Mouse (Mus musculus) thymus, postnatal 14 days (tissue): ENCODE measurements around the gene Stard13.

ENCODE experiments used
- DNase-seq: peaks from one replicate; pipeline ENCODE4 v3.0.0; 2021

Gene Stard13

GRCm38 (mm10) chr5:151175897-151176313 is 57.7 kb downstream of the Stard13 start:
- DNase-seq, result no peak

DNA sequence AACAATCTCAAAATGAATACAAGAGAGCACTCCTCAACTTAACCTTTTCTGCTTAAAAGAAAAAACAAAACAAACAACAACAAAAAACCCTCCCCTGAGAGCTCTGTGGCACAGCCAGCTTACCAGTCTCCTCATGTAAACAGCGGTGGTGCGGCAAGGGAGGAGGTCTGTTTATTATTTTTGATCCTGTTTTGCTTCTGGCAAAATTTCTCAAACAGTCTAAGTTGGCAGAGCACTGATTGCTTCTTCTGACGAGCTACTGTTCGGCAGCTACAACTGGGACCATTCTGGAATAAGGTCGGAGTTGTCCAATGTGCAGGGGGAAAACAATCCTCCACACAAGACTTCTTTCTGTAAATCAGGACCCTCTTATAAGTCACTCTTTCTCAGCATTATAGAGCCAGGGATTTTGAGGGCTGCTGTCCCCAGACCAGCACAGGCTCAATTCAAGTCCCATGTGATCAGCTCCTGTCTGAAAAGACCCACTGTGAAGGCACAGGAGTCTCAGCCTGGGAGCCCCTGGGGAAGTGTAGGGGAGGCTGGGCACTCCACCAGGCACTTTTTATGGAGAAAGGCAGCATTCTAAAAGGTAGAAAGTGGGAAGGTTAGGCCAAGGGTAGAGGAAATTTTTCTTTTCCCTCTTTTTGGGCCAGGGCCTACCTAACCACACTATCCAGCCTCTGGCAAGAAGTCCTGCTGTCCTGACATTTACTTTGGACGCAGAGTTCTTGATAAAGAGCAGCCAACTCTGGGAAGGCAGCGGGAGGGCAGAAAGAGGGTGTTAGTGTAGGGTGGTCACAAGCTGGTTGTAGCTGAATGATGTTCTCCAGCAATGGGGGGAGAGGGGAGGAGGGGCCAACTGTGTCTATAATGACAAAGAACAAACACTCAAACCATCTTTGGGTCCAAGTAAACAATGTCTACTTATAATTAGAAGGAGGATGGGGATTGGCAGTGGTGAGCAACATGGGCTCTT is 58.9 kb downstream of the Stard13 start:
- DNase-seq, result no peak

DNA sequence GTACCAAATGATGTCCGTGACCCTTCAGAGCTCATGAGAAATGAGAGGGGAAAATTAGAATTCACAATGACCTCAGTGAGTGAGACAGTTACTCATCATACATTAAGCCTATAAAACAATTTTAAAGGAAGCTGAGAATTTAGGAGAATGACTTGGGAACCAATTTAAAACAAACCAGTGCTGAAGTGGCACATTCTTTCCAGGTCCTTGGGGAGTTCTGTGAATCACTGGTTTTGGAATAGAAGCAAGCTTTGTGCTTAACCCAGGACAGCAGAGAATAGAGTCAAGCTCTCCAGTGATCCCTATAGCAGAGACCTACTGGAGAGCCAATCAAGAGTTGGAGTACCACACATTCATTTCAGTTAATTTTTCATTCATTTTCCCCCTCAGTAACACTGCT is 59.9 kb downstream of the Stard13 start:
- no peak for DNase-seq

DNA sequence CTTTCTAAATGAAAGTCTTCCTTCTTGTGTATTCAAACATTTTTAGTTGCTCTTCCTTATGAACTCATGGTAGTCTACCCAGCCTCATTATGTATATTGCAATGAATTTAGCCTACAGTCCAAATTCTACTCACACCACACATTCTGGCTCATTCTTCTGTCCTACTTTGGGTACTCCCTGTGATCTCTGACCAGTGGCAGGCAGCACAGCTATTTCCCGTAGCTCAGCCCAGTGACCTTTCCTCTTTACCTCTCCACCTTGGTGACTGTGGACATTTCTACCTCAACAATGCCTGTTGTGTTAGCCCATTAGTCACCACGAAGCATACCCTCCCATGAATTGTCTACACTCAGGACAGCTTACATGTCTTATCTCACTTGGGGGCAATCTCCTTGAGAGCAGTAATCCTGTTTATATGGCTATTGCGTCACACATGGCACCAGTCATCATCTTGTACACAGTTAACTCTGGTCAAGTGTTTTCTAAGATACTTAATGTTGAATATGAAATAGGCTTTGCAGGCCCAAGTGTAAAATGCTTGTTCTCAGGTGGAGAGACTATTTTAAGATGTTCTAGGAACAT is 63.4 kb downstream of the Stard13 start:
- no peak for DNase-seq

DNA sequence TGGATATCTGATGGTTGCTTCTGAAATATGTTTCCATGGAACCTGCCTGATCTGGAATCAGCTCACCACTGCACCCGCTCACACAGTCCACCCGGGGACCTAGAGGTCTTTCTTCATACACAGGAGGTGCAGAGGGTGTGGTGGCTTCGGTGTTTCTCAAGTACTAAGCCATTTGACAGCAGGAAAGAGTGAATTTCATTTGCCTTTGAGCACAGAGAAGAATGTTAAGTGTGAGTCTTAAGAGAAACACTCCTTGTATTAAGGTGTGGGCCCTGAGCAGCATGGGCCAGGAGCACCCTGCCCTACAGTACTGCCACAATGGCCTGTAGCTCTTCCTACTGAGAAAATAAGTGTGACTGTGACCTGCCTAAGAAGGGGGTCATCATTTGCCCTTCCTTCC is 65.4 kb downstream of the Stard13 start:
- no peak for DNase-seq

DNA sequence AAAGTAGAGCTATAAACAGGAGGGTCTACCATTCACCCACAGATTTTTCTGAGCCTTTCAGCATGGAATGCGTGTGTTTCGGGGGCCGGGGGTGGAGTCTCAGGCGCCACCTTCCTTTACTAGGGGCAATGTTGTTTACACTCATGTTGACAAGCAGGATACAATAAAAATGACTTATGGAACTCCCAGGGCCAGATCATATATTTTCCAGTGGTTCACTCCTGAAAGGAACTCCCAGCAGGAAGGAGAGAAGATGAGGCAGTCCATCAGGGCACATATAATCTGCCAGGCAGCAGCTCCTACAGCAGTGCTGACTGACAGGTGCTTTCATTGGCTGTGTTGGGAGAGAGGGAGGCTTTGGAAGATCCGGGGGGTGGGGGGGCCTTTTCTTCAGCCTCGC is 66.0 kb downstream of the Stard13 start:
- no peak for DNase-seq

DNA sequence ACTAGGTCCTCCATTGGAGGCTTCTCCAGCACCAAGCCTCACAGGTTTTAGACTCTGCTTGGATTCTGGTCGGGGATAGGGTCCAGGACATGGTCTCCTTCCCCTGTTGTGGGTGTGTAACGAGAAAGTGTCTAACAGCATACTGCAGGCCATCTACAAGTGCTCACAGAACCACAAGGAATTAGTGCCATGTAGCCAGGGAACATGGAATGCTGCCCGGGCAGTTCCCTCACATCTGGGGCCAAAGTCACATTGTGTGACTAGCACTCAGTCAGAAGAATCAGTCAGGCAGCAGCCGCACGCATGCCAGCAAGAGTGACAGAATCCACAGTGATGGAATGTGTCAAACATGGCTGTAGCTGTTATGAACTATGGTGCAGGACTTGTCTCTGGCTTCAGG is 67.4 kb downstream of the Stard13 start:
- no peak for DNase-seq

DNA sequence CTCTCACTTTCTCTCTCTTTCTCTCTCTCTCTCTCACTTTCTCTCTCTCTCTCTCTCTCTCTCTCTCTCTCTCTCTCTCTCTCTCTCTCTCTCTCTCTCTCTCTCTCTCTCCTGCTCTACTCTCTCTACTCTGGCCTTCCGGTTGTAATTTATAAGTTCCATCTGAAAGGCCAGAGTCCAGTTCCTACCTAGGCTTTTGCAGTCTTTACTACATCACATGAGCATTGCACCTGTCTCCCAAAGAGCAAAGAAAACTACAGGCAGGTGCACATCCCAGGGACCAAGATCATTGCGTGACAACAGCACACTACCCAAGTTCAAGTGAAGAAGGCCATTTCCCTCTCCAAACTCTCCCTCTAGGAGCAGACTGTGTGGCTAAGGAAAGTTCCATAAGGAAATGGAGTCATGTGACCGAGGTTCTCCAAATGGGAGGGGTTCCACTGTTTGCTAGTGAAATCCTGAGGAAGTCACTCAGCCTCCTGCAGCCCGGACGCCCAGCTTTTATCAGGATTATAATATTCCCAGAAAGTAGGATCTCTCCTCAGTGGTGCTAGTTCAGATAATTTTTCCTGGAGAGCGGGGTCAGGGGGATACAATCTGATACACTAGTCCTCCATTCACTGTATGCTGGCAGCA is 68.1 kb downstream of the Stard13 start:
- no peak for DNase-seq

GRCm38 (mm10) chr5:151164815-151165214 is 68.8 kb downstream of the Stard13 start:
- DNase-seq, result no peak

GRCm38 (mm10) chr5:151162642-151163041 is 71.0 kb downstream of the Stard13 start:
- no peak for DNase-seq

- no peak for DNase-seq
Measured at GRCm38 (mm10) chr5:151155247-151155646, 78.4 kb downstream of the Stard13 start.

GRCm38 (mm10) chr5:151154780-151155179 is 78.9 kb downstream of the Stard13 start:
- DNase-seq, result no peak

DNA sequence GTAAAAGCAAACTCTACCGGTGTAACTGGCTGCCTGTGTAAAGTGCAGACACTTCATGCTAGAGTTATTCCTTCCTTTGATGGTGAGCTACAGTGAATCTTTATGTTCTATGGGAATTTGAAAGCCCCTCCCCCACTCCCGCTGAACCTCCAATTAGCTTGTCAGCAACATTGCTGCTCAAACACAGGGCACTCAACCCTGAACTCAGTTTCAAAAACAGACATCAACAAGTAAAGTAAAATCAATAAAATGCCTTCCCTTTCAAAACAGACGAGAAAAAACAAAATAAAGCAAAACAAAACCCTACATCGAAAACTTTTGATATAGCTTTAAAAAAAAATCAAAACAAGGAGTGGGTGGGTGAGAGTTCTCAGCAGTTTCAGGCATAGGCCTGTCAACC is 79.6 kb downstream of the Stard13 start:
- no peak for DNase-seq

GRCm38 (mm10) chr5:151151549-151151948 is 82.1 kb downstream of the Stard13 start:
- no peak for DNase-seq

- DNase-seq, result no peak
Measured at GRCm38 (mm10) chr5:151149509-151149908, 84.1 kb downstream of the Stard13 start.

- DNase-seq, result no peak
Measured at GRCm38 (mm10) chr5:151148079-151148478, 85.6 kb downstream of the Stard13 start.

DNA sequence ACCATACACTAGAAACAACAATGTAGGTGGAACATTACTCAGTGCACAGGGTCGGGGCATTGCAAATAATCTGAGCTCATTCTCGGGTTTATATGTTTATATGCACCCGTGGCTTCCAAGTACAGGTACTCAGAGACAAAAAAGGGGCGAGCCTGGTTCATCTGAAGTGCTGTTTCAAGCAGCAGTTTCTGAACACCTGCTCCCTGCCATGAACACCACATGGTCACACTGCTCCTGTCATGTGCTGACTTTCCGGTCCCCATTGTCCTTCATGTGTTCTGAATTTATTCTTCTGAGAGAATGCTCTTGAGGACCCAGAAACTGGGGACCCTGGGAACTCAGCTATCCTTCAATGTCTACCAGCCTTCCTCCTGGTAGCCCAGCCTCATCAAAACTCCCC is 87.8 kb downstream of the Stard13 start:
- DNase-seq, result no peak

GRCm38 (mm10) chr5:151143955-151144354 is 89.7 kb downstream of the Stard13 start:
- DNase-seq, result no peak

GRCm38 (mm10) chr5:151142671-151143601 is 90.7 kb downstream of the Stard13 start:
- DNase-seq, result no peak

- DNase-seq, result no peak
Measured at GRCm38 (mm10) chr5:151142241-151142640, 91.4 kb downstream of the Stard13 start.

DNA sequence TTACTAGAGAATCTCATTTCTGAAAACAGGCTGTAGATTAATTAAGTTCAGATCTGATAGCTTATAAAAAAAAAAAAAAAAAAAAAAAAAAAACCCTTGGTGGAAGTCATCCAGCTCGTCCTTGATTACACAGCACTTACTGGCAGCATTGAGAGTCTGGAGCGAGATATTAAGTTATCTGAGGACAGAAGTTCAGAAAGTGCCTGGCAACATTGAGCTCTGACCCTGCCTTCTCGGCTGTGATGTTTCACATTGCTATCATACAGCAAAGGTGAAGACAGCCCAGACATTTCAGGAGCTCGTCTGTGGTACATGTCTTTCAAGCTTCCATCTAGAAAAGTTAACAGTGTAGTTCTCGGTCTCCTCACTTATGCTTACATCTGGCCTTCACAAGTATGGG is 95.7 kb downstream of the Stard13 start:
- no peak for DNase-seq

- no peak for DNase-seq
Measured at GRCm38 (mm10) chr5:151137311-151137710, 96.3 kb downstream of the Stard13 start.

- no peak for DNase-seq
Measured at GRCm38 (mm10) chr5:151135965-151136364, 97.7 kb downstream of the Stard13 start.
